Mouse (Mus musculus): ENCODE measurements around the gene Ackr4. TPM values are rescaled to one million over a fixed set of nuclear protein-coding genes. Genes with fewer than 3 reads are reported as not detected.

Gene Ackr4
- polyA plus RNA-seq, 1 experiment from 2014 or later: 1.3 TPM

GRCm38 (mm10) chr9:104155100-104155715 is 28.5 kb upstream of the Ackr4 start:
- no peaks in the 10 kb centered on the region for H3K27me3 ChIP-seq (ENCODE audit: control insufficient read depth, insufficient read depth, low read length)
- no peaks in the 10 kb centered on the region for H3K9me3 ChIP-seq (ENCODE audit: control insufficient read depth, low read length)
- peaks cover 92% of the 10 kb centered on the region for H3K36me3 ChIP-seq (ENCODE audit: control insufficient read depth, insufficient read depth, low read length)
- H3K4me2 ChIP-seq (replicated peaks; ENCODE audit: low read depth, low read length): no peak overlapping the region
- no peak overlapping the region for H3K9ac ChIP-seq (ENCODE audit: low read depth, low read length)
- WGBS: 95% methylated on average over 14 of the region's 14 CpGs
- 0 out of 2 replicates have a peak, but pooled peaks cover 3% of the 10 kb centered on the region for H3K4me1 ChIP-seq (ENCODE audit: control insufficient read depth, insufficient read depth, low read length)
- no peak overlapping the region for H3K27ac ChIP-seq (ENCODE audit: low read depth, low read length)
- H3K4me3 ChIP-seq (ENCODE audit: low read length): no peak overlapping the region
- no peak for ATAC-seq (ENCODE audit: low FRiP score, low TSS enrichment)

- ATAC-seq (ENCODE audit: low FRiP score, low TSS enrichment): no peak
These were observed 25.4 kb upstream of the Ackr4 start for GRCm38 (mm10) chr9:104152121-104152520.

DNA sequence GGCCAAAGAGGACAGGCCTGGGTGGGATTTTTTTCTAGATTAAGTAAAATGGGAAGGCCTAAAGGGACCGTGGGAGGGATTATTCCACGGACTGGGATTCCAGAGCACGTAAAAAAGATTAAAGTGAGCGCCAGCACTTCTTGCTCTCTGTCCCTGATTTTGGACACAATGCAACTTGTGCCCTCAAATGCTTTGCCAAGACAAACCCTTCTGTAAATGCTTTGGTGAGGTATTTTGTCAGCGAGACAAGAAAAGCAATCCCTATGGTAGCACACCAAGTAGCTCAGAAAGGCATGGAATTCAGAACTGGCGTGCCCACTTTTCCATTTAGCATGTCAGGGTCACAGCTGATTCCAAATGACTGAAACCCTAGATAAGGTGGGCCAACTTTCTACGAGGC is 22.2 kb upstream of the Ackr4 start:
- Histone ChIP-seq H3K4me2 (replicated peaks; ENCODE audit: low read depth, low read length) (no peak overlapping the region), H3K36me3 (ENCODE audit: control insufficient read depth, insufficient read depth, low read length) (peaks cover 33% of the 10 kb centered on the region), H3K27me3 (ENCODE audit: control insufficient read depth, insufficient read depth, low read length) (no peaks in the 10 kb centered on the region), H3K4me3 (ENCODE audit: low read length) (no peak overlapping the region), H3K9ac (ENCODE audit: low read depth, low read length) (no peak overlapping the region), H3K4me1 (ENCODE audit: control insufficient read depth, insufficient read depth, low read length) (0 out of 2 replicates have a peak, but pooled peaks cover 3% of the 10 kb centered on the region), H3K27ac (ENCODE audit: low read depth, low read length) (no peak overlapping the region), H3K9me3 (ENCODE audit: control insufficient read depth, low read length) (no peaks in the 10 kb centered on the region)
- no peak for ATAC-seq (ENCODE audit: low FRiP score, low TSS enrichment)
- WGBS: 91% methylated on average over 7 of the region's 7 CpGs

More at GRCm38 (mm10) chr9:104152121-104152520, 25.4 kb upstream of the Ackr4 start:
- 0 out of 2 replicates have a peak, but pooled peaks cover 3% of the 10 kb centered on the region for H3K4me1 ChIP-seq (ENCODE audit: control insufficient read depth, insufficient read depth, low read length)
- no peak overlapping the region for H3K9ac ChIP-seq (ENCODE audit: low read depth, low read length)
- peaks cover 62% of the 10 kb centered on the region for H3K36me3 ChIP-seq (ENCODE audit: control insufficient read depth, insufficient read depth, low read length)
- H3K27ac ChIP-seq (ENCODE audit: low read depth, low read length): no peak overlapping the region
- H3K4me2 ChIP-seq (replicated peaks; ENCODE audit: low read depth, low read length): no peak overlapping the region
- 96% methylated on average over 7 of the region's 7 CpGs for WGBS
- no peaks in the 10 kb centered on the region for H3K9me3 ChIP-seq (ENCODE audit: control insufficient read depth, low read length)
- no peak overlapping the region for H3K4me3 ChIP-seq (ENCODE audit: low read length)
- H3K27me3 ChIP-seq (ENCODE audit: control insufficient read depth, insufficient read depth, low read length): no peaks in the 10 kb centered on the region

- no peak overlapping the region for H3K4me3 ChIP-seq (ENCODE audit: low read length)
- 83% methylated on average over 7 of the region's 7 CpGs for WGBS
- peaks cover 12% of the 10 kb centered on the region for H3K36me3 ChIP-seq (ENCODE audit: control insufficient read depth, insufficient read depth, low read length)
- H3K27ac ChIP-seq (ENCODE audit: low read depth, low read length): no peak overlapping the region
- ATAC-seq (ENCODE audit: low FRiP score, low TSS enrichment): no peak
- no peaks in the 10 kb centered on the region for H3K9me3 ChIP-seq (ENCODE audit: control insufficient read depth, low read length)
- no peaks in the 10 kb centered on the region for H3K4me1 ChIP-seq (ENCODE audit: control insufficient read depth, insufficient read depth, low read length)
- H3K4me2 ChIP-seq (replicated peaks; ENCODE audit: low read depth, low read length): no peak overlapping the region
- H3K9ac ChIP-seq (ENCODE audit: low read depth, low read length): no peak overlapping the region
- H3K27me3 ChIP-seq (ENCODE audit: control insufficient read depth, insufficient read depth, low read length): no peaks in the 10 kb centered on the region
These were observed 19.9 kb upstream of the Ackr4 start for GRCm38 (mm10) chr9:104146683-104147082.

GRCm38 (mm10) chr9:104144314-104144996 is 17.7 kb upstream of the Ackr4 start:
- Histone ChIP-seq H3K9me3 (ENCODE audit: control insufficient read depth, low read length) (no peaks in the 10 kb centered on the region), H3K4me2 (replicated peaks; ENCODE audit: low read depth, low read length) (no peak overlapping the region), H3K36me3 (ENCODE audit: control insufficient read depth, insufficient read depth, low read length) (no peaks in the 10 kb centered on the region), H3K9ac (ENCODE audit: low read depth, low read length) (no peak overlapping the region), H3K4me1 (ENCODE audit: control insufficient read depth, insufficient read depth, low read length) (no peaks in the 10 kb centered on the region), H3K27ac (ENCODE audit: low read depth, low read length) (no peak overlapping the region), H3K27me3 (ENCODE audit: control insufficient read depth, insufficient read depth, low read length) (no peaks in the 10 kb centered on the region), H3K4me3 (ENCODE audit: low read length) (no peak overlapping the region)
- 78% methylated on average over 8 of the region's 8 CpGs for WGBS
- ATAC-seq (ENCODE audit: low FRiP score, low TSS enrichment): no peak

DNA sequence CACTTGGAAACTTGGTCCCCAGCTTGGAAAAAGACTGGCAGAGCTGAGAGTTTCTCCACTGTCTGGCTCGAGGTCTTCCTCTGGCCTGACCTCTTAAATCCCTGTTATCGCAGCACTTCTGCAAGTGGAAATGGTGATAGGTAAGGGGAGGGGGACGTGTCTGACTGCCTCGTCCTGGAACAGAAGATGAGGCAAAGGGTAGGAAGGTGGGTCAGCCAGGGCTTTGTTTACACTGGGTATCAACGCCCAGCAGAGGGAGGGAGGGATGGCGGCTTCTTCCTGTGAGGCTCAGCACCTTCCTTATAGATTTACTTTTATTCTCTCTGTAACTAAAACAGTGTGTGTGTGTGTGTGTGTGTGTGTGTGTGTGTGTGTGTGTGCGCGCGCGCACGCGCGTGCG is 16.1 kb upstream of the Ackr4 start:
- H3K27me3 ChIP-seq (ENCODE audit: control insufficient read depth, insufficient read depth, low read length): no peaks in the 10 kb centered on the region
- no peaks in the 10 kb centered on the region for H3K9me3 ChIP-seq (ENCODE audit: control insufficient read depth, low read length)
- no peak overlapping the region for H3K27ac ChIP-seq (ENCODE audit: low read depth, low read length)
- H3K4me1 ChIP-seq (ENCODE audit: control insufficient read depth, insufficient read depth, low read length): no peaks in the 10 kb centered on the region
- H3K4me2 ChIP-seq (replicated peaks; ENCODE audit: low read depth, low read length): no peak overlapping the region
- WGBS: 71% methylated on average over 14 of the region's 14 CpGs
- no peak for ATAC-seq (ENCODE audit: low FRiP score, low TSS enrichment)
- H3K9ac ChIP-seq (ENCODE audit: low read depth, low read length): no peak overlapping the region
- H3K4me3 ChIP-seq (ENCODE audit: low read length): no peak overlapping the region
- H3K36me3 ChIP-seq (ENCODE audit: control insufficient read depth, insufficient read depth, low read length): no peaks in the 10 kb centered on the region

DNA sequence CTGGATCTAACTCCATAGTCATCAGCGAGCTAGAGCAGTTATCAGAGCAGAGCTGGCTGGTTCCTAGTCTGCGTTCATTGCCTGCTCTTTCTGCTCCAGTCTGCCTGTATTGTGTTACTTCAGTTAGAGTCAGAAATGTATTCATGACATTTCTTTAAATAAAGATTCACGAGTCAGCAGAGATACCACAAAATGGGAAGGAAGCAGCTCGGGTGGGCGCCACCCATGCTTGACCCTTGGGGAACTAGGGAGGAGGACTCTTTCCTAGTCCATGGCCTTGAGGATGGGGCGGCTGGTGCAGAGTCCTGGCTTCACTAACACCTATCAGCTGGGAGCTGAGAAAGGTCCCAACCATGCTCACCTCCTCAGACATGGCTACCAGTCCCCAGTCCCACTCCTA is 13.6 kb upstream of the Ackr4 start:
- no peak for ATAC-seq (ENCODE audit: low FRiP score, low TSS enrichment)
- Histone ChIP-seq H3K36me3 (ENCODE audit: control insufficient read depth, insufficient read depth, low read length) (no peaks in the 10 kb centered on the region), H3K4me1 (ENCODE audit: control insufficient read depth, insufficient read depth, low read length) (no peaks in the 10 kb centered on the region), H3K27ac (ENCODE audit: low read depth, low read length) (no peak overlapping the region), H3K4me2 (replicated peaks; ENCODE audit: low read depth, low read length) (no peak overlapping the region), H3K9ac (ENCODE audit: low read depth, low read length) (no peak overlapping the region), H3K27me3 (ENCODE audit: control insufficient read depth, insufficient read depth, low read length) (no peaks in the 10 kb centered on the region), H3K9me3 (ENCODE audit: control insufficient read depth, low read length) (no peaks in the 10 kb centered on the region), H3K4me3 (ENCODE audit: low read length) (no peak overlapping the region)
- 82% methylated on average over 6 of the region's 6 CpGs for WGBS

- H3K27me3 ChIP-seq (ENCODE audit: control insufficient read depth, insufficient read depth, low read length): no peaks in the 10 kb centered on the region
- no peak overlapping the region for H3K9ac ChIP-seq (ENCODE audit: low read depth, low read length)
- H3K4me3 ChIP-seq (ENCODE audit: low read length): no peak overlapping the region
- H3K4me2 ChIP-seq (replicated peaks; ENCODE audit: low read depth, low read length): no peak overlapping the region
- H3K4me1 ChIP-seq (ENCODE audit: control insufficient read depth, insufficient read depth, low read length): no peaks in the 10 kb centered on the region
- no peak for ATAC-seq (ENCODE audit: low FRiP score, low TSS enrichment)
- H3K36me3 ChIP-seq (ENCODE audit: control insufficient read depth, insufficient read depth, low read length): no peaks in the 10 kb centered on the region
- H3K9me3 ChIP-seq (ENCODE audit: control insufficient read depth, low read length): no peaks in the 10 kb centered on the region
- WGBS: 89% methylated on average over 9 of the region's 9 CpGs
- H3K27ac ChIP-seq (ENCODE audit: low read depth, low read length): no peak overlapping the region
These were observed 3.5 kb upstream of the Ackr4 start for GRCm38 (mm10) chr9:104130141-104130755.

DNA sequence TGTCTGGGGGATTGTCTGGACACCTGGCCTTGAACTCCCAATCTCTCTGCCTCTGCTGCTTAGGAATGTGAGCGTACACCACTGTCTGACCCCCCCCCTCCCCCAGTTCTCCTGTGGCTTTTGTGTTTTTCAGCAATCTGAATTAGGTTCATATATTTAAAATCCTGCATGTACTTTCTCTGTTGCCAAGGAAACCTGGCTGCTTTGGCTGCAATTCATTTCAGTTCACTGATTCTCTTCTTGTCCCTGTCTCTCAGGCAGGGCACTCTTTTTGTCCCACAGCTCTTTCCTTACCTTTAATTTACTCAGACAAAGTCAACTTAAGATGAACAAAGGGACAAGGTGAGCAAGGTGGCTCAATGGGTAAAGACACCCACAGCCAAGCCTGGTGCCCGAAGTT is 1.4 kb upstream of the Ackr4 start:
- H3K27ac ChIP-seq (ENCODE audit: low read depth, low read length): no peak overlapping the region
- no peaks in the 10 kb centered on the region for H3K27me3 ChIP-seq (ENCODE audit: control insufficient read depth, insufficient read depth, low read length)
- H3K4me1 ChIP-seq (ENCODE audit: control insufficient read depth, insufficient read depth, low read length): peaks cover 14% of the 10 kb centered on the region
- 90% methylated on average over 2 of the region's 2 CpGs for WGBS
- no peak for ATAC-seq (ENCODE audit: low FRiP score, low TSS enrichment)
- no peaks in the 10 kb centered on the region for H3K9me3 ChIP-seq (ENCODE audit: control insufficient read depth, low read length)
- no peak overlapping the region for H3K4me2 ChIP-seq (replicated peaks; ENCODE audit: low read depth, low read length)
- no peaks in the 10 kb centered on the region for H3K36me3 ChIP-seq (ENCODE audit: control insufficient read depth, insufficient read depth, low read length)
- H3K9ac ChIP-seq (ENCODE audit: low read depth, low read length): no peak overlapping the region
- H3K4me3 ChIP-seq (ENCODE audit: low read length): no peak overlapping the region

Measured in kidney, embryonic 14.5 days (tissue).